Mouse (Mus musculus) cerebellum, postnatal 25 days (tissue): ENCODE data around the gene Sh3rf3.

Source experiments
- DNase-seq, 2 experiments: peaks; one replicate each; pipeline ENCODE4 v3.0.0; 2021; ENCODE audit warnings: mixed read lengths in 2 of 2

Sh3rf3 gene

GRCm38 (mm10) chr10:58813081-58813800, at the start of gene Sh3rf3:
Gene Sh3rf3 (plus strand): TSS chr10:58813359.
- peak; percentile 51 to 56 for DNase-seq

GRCm38 (mm10) chr10:58788486-58789274, 24.5 kb upstream of the Sh3rf3 start:
- no peak for DNase-seq

GRCm38 (mm10) chr10:58797555-58797954, 15.6 kb upstream of the Sh3rf3 start:
- DNase-seq: no peak

GRCm38 (mm10) chr10:58798156-58798555, 15.0 kb upstream of the Sh3rf3 start:
- DNase-seq: no peak

- DNase-seq: no peak
Observed at GRCm38 (mm10) chr10:58800996-58801433, 12.1 kb upstream of the Sh3rf3 start.

- no peak for DNase-seq
Observed at GRCm38 (mm10) chr10:58802391-58802790, 10.8 kb upstream of the Sh3rf3 start.

GRCm38 (mm10) chr10:58807956-58808355, 5.2 kb upstream of the Sh3rf3 start:
- no peak for DNase-seq

GRCm38 (mm10) chr10:58810181-58810580, 3.0 kb upstream of the Sh3rf3 start:
- DNase-seq: no peak

- peak; percentile 86 to 90 for DNase-seq
Observed at GRCm38 (mm10) chr10:58812210-58813080, 714 bp upstream of the Sh3rf3 start.

GRCm38 (mm10) chr10:58813801-58814191, 637 bp downstream of the Sh3rf3 start:
- DNase-seq: peak in 1 of 2 experiments; percentile 37

GRCm38 (mm10) chr10:58814486-58814885, 1.3 kb downstream of the Sh3rf3 start:
- DNase-seq: no peak

- DNase-seq: peak in 1 of 2 experiments; percentile 14
Observed at GRCm38 (mm10) chr10:58824016-58824568, 10.9 kb downstream of the Sh3rf3 start.

GRCm38 (mm10) chr10:58829251-58830111, 16.3 kb downstream of the Sh3rf3 start:
- no peak for DNase-seq

- peak in 1 of 2 experiments; percentile 15 for DNase-seq
Observed at GRCm38 (mm10) chr10:58833146-58833545, 20.0 kb downstream of the Sh3rf3 start.

- peak; percentile 24 to 27 for DNase-seq
Observed at GRCm38 (mm10) chr10:58833741-58834178, 20.6 kb downstream of the Sh3rf3 start.

- DNase-seq: no peak
Observed at GRCm38 (mm10) chr10:58836391-58836790, 23.2 kb downstream of the Sh3rf3 start.

- no peak for DNase-seq
Observed at GRCm38 (mm10) chr10:58837504-58837903, 24.3 kb downstream of the Sh3rf3 start.

GRCm38 (mm10) chr10:58841945-58842344, 28.8 kb downstream of the Sh3rf3 start:
- DNase-seq: peak in 1 of 2 experiments; percentile 25

- DNase-seq: no peak
Observed at GRCm38 (mm10) chr10:58843100-58843499, 29.9 kb downstream of the Sh3rf3 start.

- DNase-seq: peak; percentile 50 to 59
Observed at GRCm38 (mm10) chr10:58848127-58848526, 35.0 kb downstream of the Sh3rf3 start.

GRCm38 (mm10) chr10:58848536-58848935, 35.4 kb downstream of the Sh3rf3 start:
- no peak for DNase-seq
